In the genomic region with DNA sequence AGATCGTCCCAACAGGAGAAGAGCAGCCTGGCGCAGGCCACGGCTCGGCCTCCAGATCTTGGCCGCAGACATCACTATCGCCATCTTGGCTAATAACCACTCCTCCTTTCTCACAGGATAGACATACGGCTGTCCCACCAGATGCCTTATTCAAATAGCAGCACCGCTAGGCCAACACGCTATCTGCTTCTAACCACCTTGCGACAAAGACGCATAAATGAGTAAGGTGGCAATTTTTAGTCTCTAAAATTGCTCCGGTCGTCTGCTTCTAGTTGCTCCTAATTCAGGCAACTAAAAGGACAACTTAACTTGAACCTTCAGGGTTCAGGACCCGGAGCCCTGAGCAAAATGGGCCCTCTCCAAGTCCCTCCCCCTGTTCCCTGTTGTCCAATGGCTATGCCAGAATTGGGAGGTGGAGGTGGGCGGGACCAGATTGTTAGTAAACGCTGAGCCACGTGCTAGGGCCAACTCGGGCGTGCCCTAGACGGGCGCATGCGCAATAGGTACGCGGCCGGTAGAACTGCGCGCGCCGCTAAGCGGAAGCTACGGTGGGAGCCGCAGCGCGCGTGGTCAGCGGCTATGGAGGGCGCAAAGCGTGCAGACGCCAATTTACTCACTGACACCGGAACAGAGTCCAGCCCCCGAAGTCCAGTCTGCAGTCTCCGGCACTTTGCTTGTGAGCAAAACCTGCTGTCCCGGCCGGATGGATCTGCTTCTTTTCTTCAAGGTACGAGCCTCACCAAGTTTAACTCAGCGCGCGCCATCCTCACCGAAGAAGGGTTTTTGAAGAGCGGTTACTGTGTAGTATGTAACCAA, we compare ENCODE assay signal across 1 mouse cellular context.
TF ChIP-seq lines count a peak whose summit lies in the region.

A gene (minus strand): TSS at position 325 of the 816 bp plus-strand sequence.
A gene (plus strand): TSS at position 508 of the 816 bp plus-strand sequence.

TF ChIP-seq in CH12.LX, 34 proteins besides CTCF, POLR2A, EP300 and RAD21 (continued from another document):
- TF ChIP-seq ETS1 (conservative IDR thresholded peaks at IDR 0.05; ENCODE audit: low read depth, low read length): no peak
- no peak for TF ChIP-seq PAX5 (IDR thresholded peaks at IDR 0.05; ENCODE audit: low read length)
- no peak for TF ChIP-seq ZC3H11A (IDR thresholded peaks at IDR 0.05; ENCODE audit: low read depth, low read length)
- TF ChIP-seq IRF4 (IDR thresholded peaks at IDR 0.05; ENCODE audit: low read depth, low read length): peak; percentile 15; the same call in 1 of the 2 replicates
- TF ChIP-seq MAFK (IDR thresholded peaks at IDR 0.05; ENCODE audit: insufficient replicate concordance, low read length): no peak
- peak; percentile 86; the same call in 1 of the 2 replicates for TF ChIP-seq MYC (IDR thresholded peaks at IDR 0.05; ENCODE audit: low read depth, low read length)
- no peak for TF ChIP-seq RCOR1 (conservative IDR thresholded peaks at IDR 0.05; ENCODE audit: low read depth, low read length)
- peak; percentile 100 for TF ChIP-seq MAX (IDR thresholded peaks at IDR 0.05; ENCODE audit: low read length)
- TF ChIP-seq NRF1 (IDR thresholded peaks at IDR 0.05; ENCODE audit: low read depth, low read length): peak; percentile 98
- no peak for TF ChIP-seq SMC3 (IDR thresholded peaks at IDR 0.05; ENCODE audit: low read depth, low read length)
- peak; percentile 87 for TF ChIP-seq HCFC1 (IDR thresholded peaks at IDR 0.05; ENCODE audit: low read depth, low read length)
- TF ChIP-seq JUN (IDR thresholded peaks at IDR 0.05; ENCODE audit: insufficient read depth, low read depth, low read length): no peak
- no peak; the same call in 1 of the 2 replicates for TF ChIP-seq USF2 (conservative IDR thresholded peaks at IDR 0.05; ENCODE audit: low read depth, low read length)
- TF ChIP-seq ELF1 (IDR thresholded peaks at IDR 0.05; ENCODE audit: low read depth, low read length): peak; percentile 89
- TF ChIP-seq E2F4 (IDR thresholded peaks at IDR 0.05; ENCODE audit: insufficient replicate concordance, low read depth, low read length): 0 out of 2 replicates have a peak, but pooled peaks have one; percentile 26
- peak; percentile 66 for TF ChIP-seq USF1 (IDR thresholded peaks at IDR 0.05; ENCODE audit: low read depth, low read length)
- TF ChIP-seq UBTF (IDR thresholded peaks at IDR 0.05; ENCODE audit: low read depth, low read length): no peak
- TF ChIP-seq ZNF384 (IDR thresholded peaks at IDR 0.05; ENCODE audit: low read depth, low read length): no peak
- TF ChIP-seq GABPA (IDR thresholded peaks at IDR 0.05; ENCODE audit: insufficient replicate concordance, low read depth, low read length): no peak
- no peak for TF ChIP-seq MAZ (IDR thresholded peaks at IDR 0.05; ENCODE audit: low read depth, low read length)
- TF ChIP-seq ZKSCAN1 (IDR thresholded peaks at IDR 0.05; ENCODE audit: borderline replicate concordance, low read depth, low read length): no peak
- TF ChIP-seq NELFE (IDR thresholded peaks at IDR 0.05; ENCODE audit: low read depth, low read length): peak; percentile 93
- TF ChIP-seq ZMIZ1 (IDR thresholded peaks at IDR 0.05; ENCODE audit: low read depth, low read length): peak; percentile 79
- TF ChIP-seq MXI1 (IDR thresholded peaks at IDR 0.05; ENCODE audit: low read depth, low read length): peak; percentile 99
- TF ChIP-seq CHD1 (IDR thresholded peaks at IDR 0.05; ENCODE audit: low read depth, low read length): no peak
- TF ChIP-seq JUND (conservative IDR thresholded peaks at IDR 0.05; ENCODE audit: low read depth, low read length): no peak
- TF ChIP-seq POLR2AphosphoS2 (IDR thresholded peaks at IDR 0.05; ENCODE audit: low read depth, low read length): peak; percentile 38; the same call in 1 of the 2 replicates
- TF ChIP-seq TCF12 (IDR thresholded peaks at IDR 0.05; ENCODE audit: low read depth, low read length): peak; percentile 68
- TF ChIP-seq BHLHE40 (IDR thresholded peaks at IDR 0.05; ENCODE audit: low read depth, low read length): peak; percentile 81
TF ChIP-seq in CH12.LX: peak in this region for 17.
